Mouse (Mus musculus): ENCODE results near the gene Dnah7c.

Dnah7c gene

GRCm38 (mm10) chr1:46854036-46854900 lies 428.9 kb downstream of the Dnah7c start:
- DNase-seq (ENCODE audit: low spot score) = no peak

- DNase-seq (ENCODE audit: low spot score) = no peak
These were observed 431.1 kb downstream of the Dnah7c start for GRCm38 (mm10) chr1:46856498-46856897.
